Mouse (Mus musculus): ENCODE results near the gene Gab2. TPM values are rescaled to one million over a fixed set of nuclear protein-coding genes. Genes with fewer than 3 reads are reported as not detected.
A peak's percentile ranks its signal among the peaks of the same experiment; 100 is the strongest.

Gab2 gene
- polyA plus RNA-seq, 1 experiment from 2014 or later: 17.5 TPM

DNA sequence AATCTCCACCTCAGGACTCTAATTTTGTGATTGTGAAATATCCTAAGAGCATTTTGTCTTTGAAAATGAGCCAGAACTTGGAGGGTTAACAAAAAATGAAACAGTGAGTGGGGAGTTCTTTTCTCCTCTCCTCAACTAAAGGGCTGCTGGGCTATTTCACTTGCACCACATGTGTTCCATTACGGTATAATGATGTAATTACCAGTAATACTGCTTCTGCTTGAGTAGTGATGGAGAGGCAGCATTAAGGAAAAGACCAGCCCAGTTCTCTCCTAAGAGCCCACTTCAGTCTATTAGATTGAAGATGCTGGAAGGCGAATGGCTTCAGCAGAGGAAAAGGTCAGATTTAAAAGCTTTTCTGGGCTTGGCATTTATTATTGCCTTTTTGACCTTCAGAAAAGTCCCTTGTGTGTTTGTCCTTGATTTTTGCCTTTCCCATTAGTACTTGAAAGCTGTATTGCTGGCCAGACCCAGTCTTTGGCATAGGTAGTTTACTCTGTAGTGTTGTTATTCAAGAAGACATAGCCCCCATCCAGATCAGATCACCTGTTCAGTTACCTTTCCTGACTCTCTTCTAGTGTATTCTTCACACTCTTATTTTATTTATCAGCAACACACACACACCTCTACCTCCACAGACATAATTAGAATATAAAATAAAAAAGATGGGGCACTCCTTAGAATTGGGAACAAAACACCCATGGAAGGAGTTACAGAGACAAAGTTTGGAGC, 69.9 kb downstream of the Gab2 start:
- Histone ChIP-seq H3K4me3 (no peak overlapping the region), H3K4me1 (replicated peaks) (0 out of 2 replicates have a peak, but pooled peaks cover 9% of the 10 kb centered on the region), H3K27me3 (no peaks in the 10 kb centered on the region), H3K9me3 (no peaks in the 10 kb centered on the region), H3K27ac (replicated peaks) (0 out of 2 replicates have a peak overlapping the region, but pooled peaks have one; percentile 34), H3K36me3 (no peaks in the 10 kb centered on the region), H3K9ac (no peak overlapping the region), H3K4me2 (no peak overlapping the region)
- peak; percentile 72; the same call in 1 of the 2 replicates for ATAC-seq (ENCODE audit: low FRiP score, low read depth)
- 48% methylated on average over 2 of the region's 2 CpGs for WGBS

DNA sequence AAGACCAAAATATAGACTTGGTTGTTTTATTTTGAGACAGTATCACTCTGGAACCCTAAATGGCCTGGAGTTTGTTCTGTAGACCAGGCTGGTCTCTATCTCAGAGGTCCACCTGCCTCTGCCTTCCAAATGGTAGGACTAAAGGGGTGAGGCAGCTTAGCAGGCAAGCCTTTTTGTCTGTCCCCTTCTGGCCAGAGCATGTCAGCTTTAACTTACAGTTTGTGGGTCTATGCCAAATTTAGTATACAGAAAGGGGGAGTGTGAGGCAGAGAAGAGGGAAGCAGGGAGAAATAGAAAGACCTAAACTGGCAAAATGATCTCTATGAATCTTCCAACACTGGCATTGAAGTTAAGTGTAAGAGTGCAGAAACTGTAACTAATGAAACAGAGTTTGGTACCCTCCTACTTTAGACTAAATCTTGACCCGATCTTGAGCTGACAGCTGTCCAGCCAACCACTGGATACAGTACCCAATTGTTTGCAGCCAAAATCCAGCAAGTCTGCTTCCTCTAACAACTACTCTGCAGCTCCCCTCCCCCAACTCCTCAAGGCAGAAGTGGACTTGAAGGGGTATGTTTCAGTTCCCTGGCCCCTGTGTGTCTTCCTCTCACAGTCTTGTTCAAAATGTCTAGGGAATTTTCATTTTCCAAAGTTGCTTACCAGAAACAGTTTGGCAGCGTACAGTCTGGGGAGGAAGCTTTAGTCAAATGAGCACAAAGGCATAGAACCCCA, 73.5 kb downstream of the Gab2 start:
- H3K36me3 ChIP-seq: no peaks in the 10 kb centered on the region
- no peak overlapping the region for H3K9ac ChIP-seq
- H3K27me3 ChIP-seq: no peaks in the 10 kb centered on the region
- no peak for ATAC-seq (ENCODE audit: low FRiP score, low read depth)
- H3K4me2 ChIP-seq: no peak overlapping the region
- H3K27ac ChIP-seq (replicated peaks): no peak overlapping the region
- H3K4me3 ChIP-seq: no peak overlapping the region
- WGBS: 74% methylated on average over 2 of the region's 2 CpGs
- H3K4me1 ChIP-seq (replicated peaks): 0 out of 2 replicates have a peak, but pooled peaks cover 9% of the 10 kb centered on the region
- no peaks in the 10 kb centered on the region for H3K9me3 ChIP-seq

GRCm38 (mm10) chr7:97164261-97164660, 82.9 kb downstream of the Gab2 start:
- no peaks in the 10 kb centered on the region for H3K36me3 ChIP-seq
- 67% methylated on average over 1 of the region's 1 CpGs for WGBS
- no peak for ATAC-seq (ENCODE audit: low FRiP score, low read depth)
- no peaks in the 10 kb centered on the region for H3K9me3 ChIP-seq
- H3K9ac ChIP-seq: no peak overlapping the region
- H3K4me2 ChIP-seq: no peak overlapping the region
- H3K27ac ChIP-seq (replicated peaks): no peak overlapping the region
- H3K4me1 ChIP-seq (replicated peaks): no peaks in the 10 kb centered on the region
- H3K27me3 ChIP-seq: no peaks in the 10 kb centered on the region
- no peak overlapping the region for H3K4me3 ChIP-seq

GRCm38 (mm10) chr7:97171089-97171488, 89.7 kb downstream of the Gab2 start:
- Histone ChIP-seq H3K4me3 (no peak overlapping the region), H3K4me2 (no peak overlapping the region), H3K27ac (replicated peaks) (no peak overlapping the region), H3K27me3 (no peaks in the 10 kb centered on the region), H3K9me3 (no peaks in the 10 kb centered on the region), H3K36me3 (no peaks in the 10 kb centered on the region), H3K9ac (no peak overlapping the region), H3K4me1 (replicated peaks) (no peaks in the 10 kb centered on the region)
- 94% methylated on average over 1 of the region's 1 CpGs for WGBS
- ATAC-seq (ENCODE audit: low FRiP score, low read depth): no peak

DNA sequence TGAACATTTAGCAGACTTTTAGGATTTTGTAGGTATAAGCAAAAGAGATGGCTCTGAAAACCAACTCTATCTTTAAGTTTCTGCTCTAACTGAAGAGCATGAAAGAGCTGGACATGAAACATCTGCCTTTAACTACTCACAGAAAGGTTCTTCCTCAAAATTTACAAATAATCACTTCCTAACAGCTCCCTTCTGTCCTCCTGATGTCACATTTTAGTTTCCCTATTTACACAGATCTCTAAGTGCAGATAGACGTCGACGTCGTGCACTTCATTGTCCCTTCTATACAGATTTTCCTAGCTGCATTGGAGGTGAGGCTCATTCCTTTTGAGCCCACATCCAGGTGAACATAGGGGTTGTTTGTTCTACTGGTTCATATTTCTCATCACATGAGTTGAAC, 90.3 kb downstream of the Gab2 start:
- Histone ChIP-seq H3K4me1 (replicated peaks) (no peaks in the 10 kb centered on the region), H3K27me3 (no peaks in the 10 kb centered on the region), H3K9ac (no peak overlapping the region), H3K4me2 (no peak overlapping the region), H3K9me3 (no peaks in the 10 kb centered on the region), H3K36me3 (no peaks in the 10 kb centered on the region), H3K27ac (replicated peaks) (no peak overlapping the region), H3K4me3 (no peak overlapping the region)
- no peak for ATAC-seq (ENCODE audit: low FRiP score, low read depth)
- 76% methylated on average over 4 of the region's 4 CpGs for WGBS

DNA sequence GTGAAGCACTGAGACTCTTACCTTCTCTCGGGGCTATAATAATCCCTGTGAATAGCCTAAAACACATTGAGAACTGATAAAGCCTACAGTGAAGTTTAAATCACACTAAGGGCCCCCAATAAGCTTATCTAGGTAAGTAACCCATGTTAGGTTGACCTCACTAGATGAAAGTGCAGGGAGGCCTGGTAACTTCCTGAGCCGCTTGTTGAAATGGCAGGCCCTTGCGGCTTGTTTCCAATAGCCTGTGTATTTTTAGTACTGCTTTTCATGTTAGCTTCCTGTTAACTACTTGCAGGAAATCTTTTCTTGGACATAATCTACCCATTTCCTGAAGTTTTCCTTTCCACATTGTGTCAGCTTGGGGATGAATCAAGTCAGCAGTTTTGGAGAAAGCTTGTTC, 90.7 kb downstream of the Gab2 start:
- WGBS: 83% methylated on average over 3 of the region's 3 CpGs
- Histone ChIP-seq H3K9me3 (no peaks in the 10 kb centered on the region), H3K4me3 (no peak overlapping the region), H3K27me3 (no peaks in the 10 kb centered on the region), H3K36me3 (no peaks in the 10 kb centered on the region), H3K9ac (no peak overlapping the region), H3K4me1 (replicated peaks) (no peaks in the 10 kb centered on the region), H3K4me2 (no peak overlapping the region), H3K27ac (replicated peaks) (no peak overlapping the region)
- ATAC-seq (ENCODE audit: low FRiP score, low read depth): no peak

GRCm38 (mm10) chr7:97181931-97182330, 100.5 kb downstream of the Gab2 start:
- Histone ChIP-seq H3K27ac (replicated peaks) (no peak overlapping the region), H3K36me3 (no peaks in the 10 kb centered on the region), H3K9ac (no peak overlapping the region), H3K4me2 (no peak overlapping the region), H3K4me3 (no peak overlapping the region), H3K27me3 (no peaks in the 10 kb centered on the region), H3K9me3 (no peaks in the 10 kb centered on the region), H3K4me1 (replicated peaks) (0 out of 2 replicates have a peak, but pooled peaks cover 4% of the 10 kb centered on the region)
- ATAC-seq (ENCODE audit: low FRiP score, low read depth): no peak
- 94% methylated on average over 1 of the region's 1 CpGs for WGBS

DNA sequence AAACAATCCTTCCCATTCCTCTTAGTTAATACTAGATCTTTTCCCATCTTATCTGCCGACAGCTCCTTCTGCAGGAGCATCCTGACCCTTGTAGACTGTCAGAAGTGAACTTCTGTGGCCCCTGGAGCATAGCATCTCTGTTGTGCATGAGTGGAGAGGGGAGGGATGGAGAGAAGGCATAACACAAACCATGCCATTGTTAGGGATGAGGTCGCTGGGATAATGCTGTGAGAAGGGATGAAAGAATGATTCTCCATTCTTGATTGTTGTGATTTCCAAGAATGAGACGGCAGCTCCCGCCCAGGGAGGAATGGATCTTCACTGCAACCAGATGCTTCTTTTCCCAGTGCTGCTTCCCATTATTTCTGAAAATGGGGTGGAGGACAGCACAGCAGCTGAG, 102.0 kb downstream of the Gab2 start:
- no peak for ATAC-seq (ENCODE audit: low FRiP score, low read depth)
- Histone ChIP-seq H3K9ac (no peak overlapping the region), H3K27ac (replicated peaks) (no peak overlapping the region), H3K27me3 (no peaks in the 10 kb centered on the region), H3K9me3 (no peaks in the 10 kb centered on the region), H3K4me3 (no peak overlapping the region), H3K4me1 (replicated peaks) (0 out of 2 replicates have a peak, but pooled peaks cover 4% of the 10 kb centered on the region), H3K36me3 (no peaks in the 10 kb centered on the region), H3K4me2 (no peak overlapping the region)
- 25% methylated on average over 4 of the region's 4 CpGs for WGBS

- Histone ChIP-seq H3K4me1 (replicated peaks) (0 out of 2 replicates have a peak, but pooled peaks cover 5% of the 10 kb centered on the region), H3K27me3 (no peaks in the 10 kb centered on the region), H3K36me3 (no peaks in the 10 kb centered on the region), H3K9ac (no peak overlapping the region), H3K27ac (replicated peaks) (no peak overlapping the region), H3K4me3 (no peak overlapping the region), H3K9me3 (no peaks in the 10 kb centered on the region), H3K4me2 (no peak overlapping the region)
- no peak for ATAC-seq (ENCODE audit: low FRiP score, low read depth)
- 51% methylated on average over 1 of the region's 1 CpGs for WGBS
Measured at GRCm38 (mm10) chr7:97184005-97184404, 102.6 kb downstream of the Gab2 start.

DNA sequence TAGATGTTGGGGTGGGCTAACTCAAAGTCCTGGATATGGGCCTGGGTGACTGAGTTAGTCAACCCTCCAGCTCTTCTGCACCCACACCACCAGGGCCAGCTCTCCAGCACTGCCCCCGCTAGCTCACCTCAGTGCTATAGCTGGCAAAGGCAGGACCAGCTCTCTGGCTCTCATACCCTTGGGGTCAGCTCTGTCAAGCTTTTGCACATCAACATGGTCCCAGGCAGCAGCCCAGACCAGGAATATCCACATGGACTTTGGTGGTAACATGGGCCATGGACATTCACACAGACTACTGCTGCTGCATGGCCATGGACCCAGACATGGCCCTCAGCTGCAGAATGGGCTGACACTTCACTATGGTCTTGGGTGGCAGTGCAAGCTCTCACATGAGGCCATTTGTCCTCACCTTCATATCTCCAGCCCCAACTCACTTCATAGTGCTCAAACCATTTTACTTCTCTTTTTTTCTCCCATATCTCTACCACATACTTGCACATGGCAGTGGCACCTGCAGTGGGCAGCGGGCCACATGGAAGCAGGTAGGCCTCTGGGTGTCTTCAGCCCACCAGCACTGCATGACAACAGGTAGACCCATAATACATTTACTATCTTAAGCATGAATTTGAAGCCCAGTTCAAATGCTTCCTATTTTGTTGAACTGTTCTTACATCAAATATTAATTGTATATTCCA, 106.1 kb downstream of the Gab2 start:
- H3K9me3 ChIP-seq: no peaks in the 10 kb centered on the region
- H3K36me3 ChIP-seq: no peaks in the 10 kb centered on the region
- ATAC-seq (ENCODE audit: low FRiP score, low read depth): peak; percentile 38; the same call in 1 of the 2 replicates
- no peak overlapping the region for H3K4me2 ChIP-seq
- 95% methylated on average over 2 of the region's 2 CpGs for WGBS
- 0 out of 2 replicates have a peak, but pooled peaks cover 6% of the 10 kb centered on the region for H3K4me1 ChIP-seq (replicated peaks)
- no peak overlapping the region for H3K27ac ChIP-seq (replicated peaks)
- H3K27me3 ChIP-seq: no peaks in the 10 kb centered on the region
- no peak overlapping the region for H3K9ac ChIP-seq
- H3K4me3 ChIP-seq: no peak overlapping the region

- WGBS: 38% methylated on average over 1 of the region's 1 CpGs
- no peaks in the 10 kb centered on the region for H3K9me3 ChIP-seq
Measured at GRCm38 (mm10) chr7:97189116-97189515, 107.7 kb downstream of the Gab2 start.

GRCm38 (mm10) chr7:97203907-97204306, 122.5 kb downstream of the Gab2 start:
- Histone ChIP-seq H3K4me2 (no peak overlapping the region), H3K27me3 (no peaks in the 10 kb centered on the region), H3K27ac (replicated peaks) (no peak overlapping the region), H3K4me1 (replicated peaks) (no peaks in the 10 kb centered on the region), H3K9ac (no peak overlapping the region), H3K4me3 (no peak overlapping the region), H3K9me3 (no peaks in the 10 kb centered on the region), H3K36me3 (no peaks in the 10 kb centered on the region)
- WGBS: 82% methylated on average over 2 of the region's 2 CpGs
- ATAC-seq (ENCODE audit: low FRiP score, low read depth): no peak

More at GRCm38 (mm10) chr7:97189116-97189515, 107.7 kb downstream of the Gab2 start:
- H3K9ac ChIP-seq: no peak overlapping the region
- H3K27me3 ChIP-seq: no peaks in the 10 kb centered on the region
- no peaks in the 10 kb centered on the region for H3K36me3 ChIP-seq
- ATAC-seq (ENCODE audit: low FRiP score, low read depth): no peak
- no peak overlapping the region for H3K4me2 ChIP-seq
- no peak overlapping the region; the same call in 1 of the 2 replicates for H3K27ac ChIP-seq (replicated peaks)
- H3K4me1 ChIP-seq (replicated peaks): 0 out of 2 replicates have a peak, but pooled peaks cover 3% of the 10 kb centered on the region
- H3K4me3 ChIP-seq: no peak overlapping the region
